Mouse (Mus musculus) gonadal fat pad, adult 2 months (tissue): ENCODE results near the gene Usp54. TPM values are rescaled to one million over a fixed set of nuclear protein-coding genes. Genes with fewer than 3 reads are reported as not detected.

ENCODE experiments used
- DNase-seq: peaks from one replicate; pipeline ENCODE4 v3.0.0-alpha.2; 2012; ENCODE audit warnings: low read depth
- polyA plus RNA-seq: library from polyadenylated mRNA; depleted of rRNA; stranded (reverse); fragments of >200 nt; gene quantifications from 2 replicates; pipeline ENCODE4 v1.2.3, GENCODE M21; 2012

Usp54 gene
- polyA plus RNA-seq, 1 experiment, result 13.0 TPM

GRCm38 (mm10) chr14:20610146-20610545 is 30.7 kb downstream of the Usp54 start:
- DNase-seq, result peak; percentile 58

- DNase-seq, result no peak
Measured at GRCm38 (mm10) chr14:20609519-20609918, 31.3 kb downstream of the Usp54 start.

- DNase-seq, result peak; percentile 87
Measured at GRCm38 (mm10) chr14:20607396-20608126, 33.3 kb downstream of the Usp54 start.

- no peak for DNase-seq
Measured at GRCm38 (mm10) chr14:20601287-20601686, 39.6 kb downstream of the Usp54 start.

GRCm38 (mm10) chr14:20600203-20600602 is 40.7 kb downstream of the Usp54 start:
- no peak for DNase-seq

GRCm38 (mm10) chr14:20599542-20599941 is 41.3 kb downstream of the Usp54 start:
- DNase-seq, result no peak

- no peak for DNase-seq
Measured at GRCm38 (mm10) chr14:20595781-20596180, 45.1 kb downstream of the Usp54 start.

GRCm38 (mm10) chr14:20587458-20587857 is 53.4 kb downstream of the Usp54 start:
- DNase-seq, result no peak

GRCm38 (mm10) chr14:20578822-20579407 is 61.9 kb downstream of the Usp54 start:
- DNase-seq, result no peak

- DNase-seq, result no peak
Measured at GRCm38 (mm10) chr14:20576179-20576578, 64.7 kb downstream of the Usp54 start.

GRCm38 (mm10) chr14:20573196-20573595 is 67.7 kb downstream of the Usp54 start:
- DNase-seq, result peak; percentile 26

GRCm38 (mm10) chr14:20565256-20566021 is 75.4 kb downstream of the Usp54 start:
- no peak for DNase-seq

GRCm38 (mm10) chr14:20564692-20565091 is 76.2 kb downstream of the Usp54 start:
- no peak for DNase-seq

- DNase-seq, result no peak
Measured at GRCm38 (mm10) chr14:20561897-20562296, 79.0 kb downstream of the Usp54 start.

GRCm38 (mm10) chr14:20550136-20550535 is 90.7 kb downstream of the Usp54 start:
- no peak for DNase-seq

- peak; percentile 46 for DNase-seq
Measured at GRCm38 (mm10) chr14:20546415-20546814, 94.4 kb downstream of the Usp54 start, which contains the start of gene Ppp3cb. Ppp3cb (minus strand) TSS chr14:20546573.

- no peak for DNase-seq
Measured at GRCm38 (mm10) chr14:20545529-20546331, 95.1 kb downstream of the Usp54 start.

- DNase-seq, result no peak
Measured at GRCm38 (mm10) chr14:20544467-20545411, 96.1 kb downstream of the Usp54 start.

GRCm38 (mm10) chr14:20529643-20530042 is 111.2 kb downstream of the Usp54 start:
- no peak for DNase-seq

GRCm38 (mm10) chr14:20520179-20520578 is 120.7 kb downstream of the Usp54 start:
- DNase-seq, result no peak

- no peak for DNase-seq
Measured at GRCm38 (mm10) chr14:20508424-20508823, 132.4 kb downstream of the Usp54 start.
